Comparison of ENCODE assay signal across 9 mouse cellular contexts in the genomic region with DNA sequence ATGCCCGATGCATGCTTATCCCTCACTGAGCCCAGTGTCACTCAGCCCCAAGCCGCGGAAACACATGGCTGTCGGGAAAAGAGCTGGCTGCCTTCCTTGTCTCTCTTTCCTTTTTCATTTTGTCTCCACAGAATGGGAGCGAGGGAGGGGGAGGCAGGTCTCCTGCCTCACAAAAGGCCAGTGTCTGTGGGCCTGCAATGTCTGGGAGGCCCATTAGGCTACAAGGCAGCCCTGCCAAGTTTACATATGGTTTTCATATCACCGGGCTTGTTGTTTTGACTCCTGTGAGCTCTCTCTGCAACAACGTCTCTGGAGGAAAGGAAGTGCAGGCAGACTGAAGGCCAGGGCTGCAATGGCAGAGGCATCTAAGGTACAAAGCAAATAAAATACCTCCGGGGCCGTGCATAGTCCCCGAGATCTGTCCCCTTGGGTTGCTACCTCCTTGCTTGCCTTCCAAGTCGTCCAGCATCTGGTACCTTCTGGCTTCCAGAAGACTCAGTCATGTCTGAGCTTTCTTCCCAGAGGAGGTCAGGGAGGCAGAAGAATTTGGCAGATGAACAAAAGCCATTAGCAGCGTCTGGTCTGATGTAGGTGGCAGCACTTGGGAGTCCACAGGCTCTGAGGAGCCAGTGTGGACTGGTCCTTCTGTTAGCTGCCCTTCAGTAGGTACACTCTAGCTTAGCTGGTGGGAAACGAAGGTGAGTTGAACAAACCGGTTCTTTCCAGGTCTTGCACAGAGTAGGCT. TPM values are rescaled to one million over a fixed set of nuclear protein-coding genes. Genes with fewer than 3 reads are reported as not detected.
DNase-seq lines count a peak whose midpoint lies in the region; ATAC-seq lines count a peak whose summit lies in the region.
"Had no signal": no experiment of that assay in that cellular context is flagged by ENCODE, and none has a peak within 500 bp of the region (broad histone marks: within the 10 kb centered on the region; RNA-seq: fewer than 3 reads in every experiment).

No protein-coding gene starts in this region.

- ATAC-seq in midbrain, embryonic 12.5 days (ENCODE audit: low FRiP score, low read depth) = no peak
- no peak for ATAC-seq in midbrain, embryonic 15.5 days (replicated peaks)
- ATAC-seq in forebrain, embryonic 15.5 days (replicated peaks) = peak; percentile 32; the same call in 1 of the 2 replicates
- ATAC-seq in hindbrain, embryonic 11.5 days (ENCODE audit: low FRiP score) = no peak
- ATAC-seq: Patski had no signal

- H3K27me3 ChIP-seq in midbrain, embryonic 12.5 days = peaks cover 53% of the 10 kb centered on the region
- H3K27me3 ChIP-seq in midbrain, embryonic 15.5 days (replicated peaks) = peaks cover 6% of the 10 kb centered on the region; the same call in 1 of the 2 replicates
- no peaks in the 10 kb centered on the region for H3K27me3 ChIP-seq in forebrain, embryonic 15.5 days
- no peaks in the 10 kb centered on the region for H3K27me3 ChIP-seq in hindbrain, embryonic 11.5 days (ENCODE audit: control insufficient read depth, insufficient read depth, low read length)
- H3K27me3 ChIP-seq: Patski had no signal

- no peak overlapping the region for H3K4me3 ChIP-seq in midbrain, embryonic 12.5 days
- no peak overlapping the region for H3K4me3 ChIP-seq in midbrain, embryonic 15.5 days
- H3K4me3 ChIP-seq in forebrain, embryonic 15.5 days = no peak overlapping the region
- no peak overlapping the region for H3K4me3 ChIP-seq in hindbrain, embryonic 11.5 days (ENCODE audit: low read depth, low read length)

- no peak overlapping the region for H3K4me2 ChIP-seq in midbrain, embryonic 12.5 days (replicated peaks)
- H3K4me2 ChIP-seq in midbrain, embryonic 15.5 days = no peak overlapping the region
- no peak overlapping the region for H3K4me2 ChIP-seq in forebrain, embryonic 15.5 days (replicated peaks)
- no peak overlapping the region for H3K4me2 ChIP-seq in hindbrain, embryonic 11.5 days (replicated peaks; ENCODE audit: low read depth, low read length)

- H3K36me3 ChIP-seq in midbrain, embryonic 12.5 days = no peaks in the 10 kb centered on the region
- H3K36me3 ChIP-seq in midbrain, embryonic 15.5 days (replicated peaks) = no peaks in the 10 kb centered on the region
- H3K36me3 ChIP-seq in forebrain, embryonic 15.5 days = no peaks in the 10 kb centered on the region
- no peaks in the 10 kb centered on the region for H3K36me3 ChIP-seq in hindbrain, embryonic 11.5 days (ENCODE audit: control insufficient read depth, insufficient read depth, low read length)

- H3K9ac ChIP-seq in midbrain, embryonic 12.5 days (replicated peaks) = no peak overlapping the region
- no peak overlapping the region for H3K9ac ChIP-seq in midbrain, embryonic 15.5 days
- no peak overlapping the region for H3K9ac ChIP-seq in forebrain, embryonic 15.5 days (replicated peaks)
- no peak overlapping the region for H3K9ac ChIP-seq in hindbrain, embryonic 11.5 days (ENCODE audit: low read depth, low read length)

- WGBS in midbrain, embryonic 12.5 days = 56% methylated on average over 14 of the region's 14 CpGs
- WGBS in midbrain, embryonic 15.5 days = 52% methylated on average over 14 of the region's 14 CpGs
- 32% methylated on average over 14 of the region's 14 CpGs for WGBS in forebrain, embryonic 15.5 days
- 54% methylated on average over 14 of the region's 14 CpGs for WGBS in hindbrain, embryonic 11.5 days

- no peaks in the 10 kb centered on the region for H3K9me3 ChIP-seq in midbrain, embryonic 12.5 days
- H3K9me3 ChIP-seq in midbrain, embryonic 15.5 days = no peaks in the 10 kb centered on the region
- no peaks in the 10 kb centered on the region for H3K9me3 ChIP-seq in forebrain, embryonic 15.5 days
- H3K9me3 ChIP-seq in hindbrain, embryonic 11.5 days (ENCODE audit: control insufficient read depth, low read length) = no peaks in the 10 kb centered on the region

- H3K27ac ChIP-seq in midbrain, embryonic 12.5 days (replicated peaks) = 0 out of 2 replicates have a peak overlapping the region, but pooled peaks have one; percentile 39
- H3K27ac ChIP-seq in midbrain, embryonic 15.5 days = no peak overlapping the region
- peak overlapping the region; percentile 31; the same call in 1 of the 2 replicates for H3K27ac ChIP-seq in forebrain, embryonic 15.5 days (replicated peaks)
- H3K27ac ChIP-seq in hindbrain, embryonic 11.5 days (ENCODE audit: low read depth, low read length) = no peak overlapping the region

- peak; percentile 37 for DNase-seq in hindbrain, embryonic 11.5 days (ENCODE audit: low spot score)
- DNase-seq in mesoderm, embryonic 11.5 days (ENCODE audit: low read depth, low spot score) = peak; percentile 75
- DNase-seq in right cerebral cortex, postnatal 14 days = no peak
- no peak for DNase-seq in thymus, postnatal 10 days (ENCODE audit: low spot score in 2 of 2)
- no peak for DNase-seq in adrenal gland, postnatal 36 days

- H3K4me1 ChIP-seq in midbrain, embryonic 12.5 days = peaks cover 43% of the 10 kb centered on the region
- H3K4me1 ChIP-seq in midbrain, embryonic 15.5 days = peaks cover 25% of the 10 kb centered on the region; the same call in 1 of the 2 replicates
- peaks cover 37% of the 10 kb centered on the region for H3K4me1 ChIP-seq in forebrain, embryonic 15.5 days
- no peaks in the 10 kb centered on the region for H3K4me1 ChIP-seq in hindbrain, embryonic 11.5 days (replicated peaks; ENCODE audit: control insufficient read depth, insufficient read depth, low read length)

RNA-seq across cellular contexts. Expression of a gene that starts 19.4 kb away (rescaled TPM):
- 26.5 and 31.3 TPM in 2 replicates for polyA plus RNA-seq in midbrain, embryonic 12.5 days (2016; fragmentation: Nextera tagmentation; extraction: Ambion mirVana)
- polyA plus RNA-seq in midbrain, embryonic 15.5 days (2015; fragmentation: Nextera tagmentation; extraction: Ambion mirVana) = 11.4 and 12.9 TPM in 2 replicates
- polyA plus RNA-seq in forebrain, embryonic 15.5 days (2015; fragmentation: Nextera tagmentation; extraction: Ambion mirVana) = 30.9 TPM in 2 replicates
- polyA plus RNA-seq in hindbrain, embryonic 11.5 days (2014; fragmentation: Nextera tagmentation; extraction: Ambion mirVana) = 30.1 and 33.4 TPM in 2 replicates
- 10 to 100 TPM; 18.1 to 24.3 TPM for total RNA-seq in adrenal gland, postnatal 36 days (2021)

Comparison
In these comparisons a context has a peak if more than half of its experiments do, and no peak if none do; other contexts are left out.
1. H3K27ac ChIP-seq: peak in midbrain, embryonic 12.5 days (single experiment) and forebrain, embryonic 15.5 days (single experiment); none in midbrain, embryonic 15.5 days (single experiment) and hindbrain, embryonic 11.5 days (single experiment).
2. DNase-seq: peak in hindbrain, embryonic 11.5 days (single experiment) and mesoderm, embryonic 11.5 days (single experiment); none in right cerebral cortex, postnatal 14 days (single experiment), thymus, postnatal 10 days (0 of 2) and adrenal gland, postnatal 36 days (0 of 2).